Mouse (Mus musculus) embryonic facial prominence, embryonic 14.5 days (tissue): ENCODE results near the gene Tti1. TPM values are rescaled to one million over a fixed set of nuclear protein-coding genes. Genes with fewer than 3 reads are reported as not detected.

Source experiments
- ATAC-seq: fragments of 200-750 bp; cut with Nextera tagmentation; 2 replicates; pipeline ENCODE4 v1.8.0; 2017; ENCODE audit warnings: low read depth, moderate number of reproducible peaks, moderate TSS enrichment
- DNase-seq: peaks from one replicate; pipeline ENCODE4 v3.0.0-alpha.2; 2015; ENCODE audit warnings: low spot score
- H3K27ac ChIP-seq: fragments of 300-500 bp; sonication (generic); replicated peaks from 2 replicates; pipeline ENCODE4 v1.5.1; 2014; ENCODE audit warnings: low read depth, mild to moderate bottlenecking, low read length, moderate library complexity
- H3K27me3 ChIP-seq: fragments of 300-500 bp; sonication (generic); replicated peaks from 2 replicates; pipeline ENCODE4 v1.6.1; 2014; ENCODE audit warnings: low read length; ENCODE audit not compliant: control insufficient read depth, insufficient read depth
- H3K36me3 ChIP-seq: fragments of 300-500 bp; sonication (generic); 2 replicates; pipeline ENCODE4 v1.6.1; 2014; ENCODE audit warnings: low read length, mixed read lengths; ENCODE audit not compliant: control insufficient read depth, insufficient read depth
- H3K4me1 ChIP-seq: fragments of 300-500 bp; sonication (generic); 2 replicates; pipeline ENCODE4 v1.6.1; 2014; ENCODE audit warnings: antibody characterized with exemption, low read length; ENCODE audit not compliant: control insufficient read depth, insufficient read depth
- H3K4me2 ChIP-seq: fragments of 300-500 bp; sonication (generic); 2 replicates; pipeline ENCODE4 v1.6.1; 2014; ENCODE audit warnings: low read depth, mild to moderate bottlenecking, low read length, moderate library complexity, mixed read lengths
- H3K4me3 ChIP-seq: fragments of 300-500 bp; sonication (generic); 2 replicates; pipeline ENCODE4 v1.5.1; 2014; ENCODE audit warnings: low read depth, mild to moderate bottlenecking, low read length
- H3K9ac ChIP-seq: fragments of 300-500 bp; sonication (generic); 2 replicates; pipeline ENCODE4 v1.6.1; 2014; ENCODE audit warnings: low read depth, mild to moderate bottlenecking, low read length, moderate library complexity, mixed read lengths
- H3K9me3 ChIP-seq: fragments of 300-500 bp; sonication (generic); 2 replicates; pipeline ENCODE4 v1.6.1; 2016; ENCODE audit warnings: low read length; ENCODE audit not compliant: control insufficient read depth
- WGBS: fragments of 180-500 bp; shearing (Covaris S2); extraction: QIAGEN DNeasy Blood & Tissue Kit; methylation state at CpG from one replicate; pipeline ENCODE4 v1.1.7; 2014; 5-methylcytosine and 5-hydroxymethylcytosine counted together
- polyA plus RNA-seq: library from polyadenylated mRNA; unstranded; fragments of >200 nt; fragmentation: Nextera tagmentation; extraction: Ambion mirVana; gene quantifications from 2 replicates; pipeline ENCODE4 v1.2.1, GENCODE M21; 2014

The Tti1 gene
- polyA plus RNA-seq, 1 experiment from 2014 or later, result 17.0 TPM

DNA sequence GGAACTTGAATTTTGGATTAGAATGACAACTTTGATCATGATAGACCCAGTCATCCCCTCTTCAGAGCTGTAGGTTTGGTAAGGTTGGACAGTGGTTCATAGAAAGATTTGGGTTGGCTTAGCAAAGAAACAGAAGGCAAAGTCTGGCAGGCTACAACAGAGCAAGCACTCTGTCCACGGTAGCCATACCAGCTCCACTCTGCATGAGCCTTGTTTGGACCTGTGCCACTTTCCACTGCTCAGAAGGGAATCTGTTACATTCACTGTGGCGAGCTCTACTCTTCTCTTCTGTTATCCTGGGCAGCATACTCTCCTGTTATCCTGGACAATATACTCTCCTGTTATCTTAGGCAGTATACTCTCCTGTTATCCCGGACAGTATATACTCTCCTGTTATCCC lies 29.4 kb downstream of the Tti1 start:
- Histone ChIP-seq H3K4me2 (no peak overlapping the region), H3K4me1 (no peaks in the 10 kb centered on the region), H3K27ac (no peak overlapping the region), H3K9me3 (no peaks in the 10 kb centered on the region), H3K4me3 (no peak overlapping the region), H3K27me3 (no peaks in the 10 kb centered on the region), H3K36me3 (peaks cover 25% of the 10 kb centered on the region), H3K9ac (no peak overlapping the region)
- ATAC-seq (no peak), DNase-seq (no peak)
- 81% methylated on average over 3 of the region's 3 CpGs for WGBS

DNA sequence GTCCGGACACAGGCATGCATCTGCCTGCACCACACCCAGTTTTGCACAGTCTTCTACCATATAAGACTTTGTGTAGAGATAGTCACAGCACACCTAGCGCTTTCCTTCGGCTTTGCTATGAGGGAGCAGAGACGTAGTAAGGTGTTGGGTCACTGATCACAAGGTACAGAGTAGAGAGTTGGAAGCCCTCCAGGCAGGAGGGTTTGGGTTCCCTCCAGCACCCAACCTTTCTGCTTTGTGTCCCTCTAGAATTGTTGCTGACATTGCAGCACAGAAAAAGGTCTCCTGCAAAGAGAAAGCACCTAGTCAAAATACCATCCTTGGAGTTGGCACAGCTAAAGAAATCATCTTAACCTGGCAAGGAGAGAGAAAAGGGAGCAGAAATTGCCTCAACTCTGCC lies 35.7 kb downstream of the Tti1 start:
- Histone ChIP-seq H3K27ac (no peak overlapping the region), H3K4me2 (no peak overlapping the region), H3K4me1 (no peaks in the 10 kb centered on the region), H3K27me3 (no peaks in the 10 kb centered on the region), H3K9ac (no peak overlapping the region), H3K36me3 (peaks cover 57% of the 10 kb centered on the region), H3K9me3 (no peaks in the 10 kb centered on the region), H3K4me3 (no peak overlapping the region)
- 90% methylated on average over 4 of the region's 4 CpGs for WGBS
- ATAC-seq (no peak), DNase-seq (no peak)

DNA sequence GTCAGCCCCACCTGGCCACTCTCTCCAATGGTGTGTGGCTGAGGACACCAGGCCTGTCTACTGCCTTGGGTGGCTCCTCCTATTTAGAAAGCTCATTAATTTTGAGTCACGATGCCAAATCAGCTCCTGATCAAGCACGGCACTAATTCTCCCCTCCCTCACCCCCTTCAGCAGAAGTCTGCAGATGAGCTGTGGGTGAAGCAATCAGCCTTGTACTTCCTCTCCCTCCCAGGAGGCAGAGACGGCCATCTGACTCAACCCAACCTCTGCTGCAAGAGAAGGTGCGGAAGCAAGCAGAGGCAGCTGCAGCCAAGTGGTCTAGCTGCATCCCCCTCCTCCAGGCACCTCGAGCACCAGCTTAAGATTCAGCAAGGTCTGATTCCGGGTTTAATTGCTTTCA lies 37.2 kb downstream of the Tti1 start:
- Histone ChIP-seq H3K4me2 (no peak overlapping the region), H3K9me3 (no peaks in the 10 kb centered on the region), H3K4me1 (no peaks in the 10 kb centered on the region), H3K27ac (no peak overlapping the region), H3K9ac (no peak overlapping the region), H3K4me3 (no peak overlapping the region), H3K36me3 (peaks cover 53% of the 10 kb centered on the region), H3K27me3 (no peaks in the 10 kb centered on the region)
- DNase-seq (no peak), ATAC-seq (no peak)
- WGBS, result 77% methylated on average over 6 of the region's 6 CpGs

DNA sequence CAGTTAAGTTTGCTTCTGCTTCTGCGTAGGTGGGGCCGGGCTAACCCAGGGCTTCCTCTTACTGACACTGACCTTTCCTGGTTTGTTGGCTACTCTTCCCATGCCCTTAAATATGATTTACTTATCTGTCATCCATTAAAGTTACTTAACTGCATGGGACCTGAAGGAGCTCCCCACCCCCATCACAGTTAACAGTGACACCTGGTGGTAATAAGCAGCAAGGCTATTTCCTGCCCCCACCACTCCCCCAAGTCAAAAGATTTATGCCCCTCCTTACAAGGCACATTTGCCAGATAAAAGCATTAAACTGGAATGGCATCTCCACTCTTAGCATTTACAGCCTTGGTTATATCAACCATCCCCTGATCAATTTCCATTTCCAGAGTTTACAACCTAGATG lies 38.3 kb downstream of the Tti1 start:
- Histone ChIP-seq H3K9ac (no peak overlapping the region), H3K9me3 (no peaks in the 10 kb centered on the region), H3K4me1 (no peaks in the 10 kb centered on the region), H3K27ac (no peak overlapping the region), H3K36me3 (peaks cover 43% of the 10 kb centered on the region), H3K4me3 (no peak overlapping the region), H3K27me3 (no peaks in the 10 kb centered on the region), H3K4me2 (no peak overlapping the region)
- 85% methylated on average over 2 of the region's 2 CpGs for WGBS
- ATAC-seq, result no peak
- no peak for DNase-seq

DNA sequence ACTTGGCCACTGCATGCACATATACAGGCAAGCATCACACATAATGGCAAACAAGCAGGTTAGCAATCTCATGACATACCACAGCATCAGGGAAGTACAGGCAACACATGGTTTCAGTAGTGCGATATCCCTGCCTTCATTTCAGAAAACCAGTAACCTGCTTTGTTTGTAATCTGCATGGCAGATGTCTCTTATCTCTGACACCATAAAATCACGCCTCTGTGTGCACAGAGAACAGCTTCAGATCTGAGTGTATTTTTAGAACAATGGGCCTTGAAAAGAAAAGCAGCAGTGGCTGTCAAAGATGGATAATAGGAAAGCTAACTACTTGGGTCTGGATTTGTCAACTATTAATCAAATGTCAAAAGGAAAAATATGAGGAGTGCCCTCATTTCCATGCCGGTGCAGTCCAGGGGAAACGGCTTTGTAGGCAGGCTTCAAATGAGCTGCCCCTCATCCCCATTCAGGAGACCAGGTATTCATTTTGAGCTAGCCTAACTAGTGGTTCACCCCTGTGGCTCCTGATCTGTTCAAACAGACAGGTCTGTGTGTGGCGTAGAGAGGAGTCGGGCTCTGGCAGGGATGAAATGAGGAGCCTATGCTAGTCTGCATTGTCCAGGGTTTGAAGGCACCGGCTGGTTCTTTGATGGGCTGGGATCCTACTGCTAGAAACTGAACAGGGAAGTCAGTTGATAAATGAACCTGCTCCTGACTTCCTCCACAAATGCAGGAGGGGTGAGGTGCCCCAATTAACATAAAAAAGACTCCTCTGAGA lies 39.6 kb downstream of the Tti1 start:
- Histone ChIP-seq H3K9ac (no peak overlapping the region), H3K9me3 (no peaks in the 10 kb centered on the region), H3K4me3 (no peak overlapping the region), H3K27me3 (no peaks in the 10 kb centered on the region), H3K4me1 (no peaks in the 10 kb centered on the region), H3K36me3 (peaks cover 36% of the 10 kb centered on the region), H3K4me2 (no peak overlapping the region), H3K27ac (no peak overlapping the region)
- no peak for ATAC-seq
- no peak for DNase-seq
- WGBS, result 79% methylated on average over 7 of the region's 7 CpGs

DNA sequence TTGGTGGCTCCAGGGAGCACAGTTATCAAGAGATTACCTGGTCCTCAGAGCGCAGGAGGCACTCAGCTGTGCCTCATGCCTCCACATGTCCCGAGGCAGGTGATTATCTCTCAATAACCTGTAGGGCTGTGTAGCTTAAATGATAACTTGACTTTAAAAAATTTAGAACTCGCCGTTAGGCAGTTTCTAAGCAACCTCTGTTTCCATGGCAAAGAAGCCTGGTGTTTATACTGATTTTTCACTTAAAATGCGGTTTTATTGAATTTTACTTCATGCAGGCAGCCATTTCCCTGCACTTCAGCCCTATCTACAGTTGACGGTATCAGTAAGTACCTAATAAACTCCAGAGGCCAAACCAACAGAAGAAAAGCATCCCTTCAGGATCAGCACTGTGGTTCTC lies 42.0 kb downstream of the Tti1 start:
- H3K27ac ChIP-seq, result no peak overlapping the region
- no peaks in the 10 kb centered on the region for H3K9me3 ChIP-seq
- no peak overlapping the region for H3K4me2 ChIP-seq
- H3K4me3 ChIP-seq, result no peak overlapping the region
- H3K36me3 ChIP-seq, result peaks cover 28% of the 10 kb centered on the region
- 84% methylated on average over 6 of the region's 6 CpGs for WGBS
- DNase-seq (no peak), ATAC-seq (no peak)
- H3K27me3 ChIP-seq, result no peaks in the 10 kb centered on the region
- H3K4me1 ChIP-seq, result no peaks in the 10 kb centered on the region
- H3K9ac ChIP-seq, result no peak overlapping the region

DNA sequence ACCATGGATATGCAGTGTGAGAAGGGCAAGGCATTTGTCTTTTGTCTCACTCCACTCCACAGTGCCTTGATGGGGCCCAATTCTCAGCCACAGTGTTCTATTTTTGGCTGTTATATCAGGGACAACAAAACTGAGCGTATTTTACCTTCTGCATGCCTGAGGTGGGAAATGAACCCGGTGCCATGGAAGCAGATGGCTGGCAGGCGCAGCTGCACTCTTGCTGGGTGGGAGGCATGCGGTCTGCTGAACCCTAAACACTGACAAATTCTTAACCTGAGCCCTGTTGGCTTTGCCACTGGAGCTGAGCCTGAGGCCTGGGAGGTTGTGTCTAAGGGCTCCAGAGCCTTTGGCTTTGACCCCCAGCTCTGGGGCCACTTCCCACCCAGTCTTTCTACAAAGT lies 42.6 kb downstream of the Tti1 start:
- H3K27ac ChIP-seq, result no peak overlapping the region
- H3K4me2 ChIP-seq, result no peak overlapping the region
- H3K9ac ChIP-seq, result no peak overlapping the region
- WGBS, result 87% methylated on average over 4 of the region's 4 CpGs
- peaks cover 28% of the 10 kb centered on the region for H3K36me3 ChIP-seq
- no peak for DNase-seq
- H3K9me3 ChIP-seq, result no peaks in the 10 kb centered on the region
- no peaks in the 10 kb centered on the region for H3K4me1 ChIP-seq
- H3K4me3 ChIP-seq, result no peak overlapping the region
- no peaks in the 10 kb centered on the region for H3K27me3 ChIP-seq
- no peak for ATAC-seq

DNA sequence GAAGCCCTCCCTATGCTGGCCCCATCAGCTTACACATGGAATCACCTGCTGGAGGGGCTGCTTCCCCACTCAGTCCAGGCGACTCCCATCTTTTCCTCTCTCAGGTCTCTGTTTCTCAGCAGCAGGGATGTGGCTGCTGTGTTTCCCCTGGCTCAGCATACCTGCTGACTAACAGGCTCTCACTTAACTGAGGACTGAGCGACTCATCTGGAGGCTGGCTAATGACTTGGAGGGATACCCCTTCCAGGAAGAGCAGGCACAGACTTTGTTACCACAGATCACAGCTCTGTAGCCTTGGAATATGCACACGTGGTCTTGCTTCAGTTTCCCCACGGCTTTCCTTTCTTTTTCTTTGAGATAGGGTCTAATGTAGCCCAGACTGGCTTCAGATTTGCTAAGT lies 45.0 kb downstream of the Tti1 start:
- Histone ChIP-seq H3K27ac (no peak overlapping the region), H3K4me3 (no peak overlapping the region), H3K4me1 (no peaks in the 10 kb centered on the region), H3K36me3 (peaks cover 26% of the 10 kb centered on the region), H3K9me3 (no peaks in the 10 kb centered on the region), H3K9ac (no peak overlapping the region), H3K4me2 (no peak overlapping the region), H3K27me3 (no peaks in the 10 kb centered on the region)
- DNase-seq, result no peak
- no peak for ATAC-seq
- 83% methylated on average over 4 of the region's 4 CpGs for WGBS

DNA sequence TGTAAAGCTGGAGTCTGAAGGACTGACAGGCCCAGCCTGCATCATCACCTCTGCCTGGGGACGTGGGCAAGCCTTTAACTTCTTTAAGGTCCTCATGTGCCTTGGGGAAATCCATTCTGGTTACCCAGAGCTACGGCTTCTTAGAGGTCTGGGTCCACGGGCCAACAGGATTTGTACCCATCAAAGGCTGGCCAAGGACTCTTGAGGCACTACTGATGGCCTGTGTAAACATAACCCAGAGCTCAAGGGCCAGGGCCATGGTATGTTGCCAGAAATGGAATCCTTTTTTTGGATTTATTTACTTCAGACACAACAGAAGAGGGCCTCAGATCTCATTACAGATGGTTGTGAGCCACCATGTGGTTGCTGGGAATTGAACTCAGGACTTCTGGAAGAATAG lies 45.5 kb downstream of the Tti1 start:
- ATAC-seq (no peak), DNase-seq (no peak)
- no peak overlapping the region for H3K9ac ChIP-seq
- peaks cover 20% of the 10 kb centered on the region for H3K36me3 ChIP-seq
- no peak overlapping the region for H3K27ac ChIP-seq
- H3K9me3 ChIP-seq, result no peaks in the 10 kb centered on the region
- no peak overlapping the region for H3K4me2 ChIP-seq
- no peaks in the 10 kb centered on the region for H3K4me1 ChIP-seq
- WGBS, result 82% methylated on average over 3 of the region's 3 CpGs
- H3K4me3 ChIP-seq, result no peak overlapping the region
- no peaks in the 10 kb centered on the region for H3K27me3 ChIP-seq
